Mouse (Mus musculus) bone marrow macrophage, adult 2 months (primary cell): ENCODE data around the gene Fah. TPM values are rescaled to one million over a fixed set of nuclear protein-coding genes. Genes with fewer than 3 reads are reported as not detected.

Source experiments
- H3K27ac ChIP-seq: 2 replicates; pipeline ENCODE4 v1.5.1; 2012; ENCODE audit warnings: low read depth, low read length; ENCODE audit not compliant: insufficient read depth
- H3K4me1 ChIP-seq: 2 replicates; pipeline ENCODE4 v1.6.1; 2012; ENCODE audit warnings: low read length; ENCODE audit not compliant: control insufficient read depth, insufficient read depth
- H3K4me3 ChIP-seq: 2 replicates; pipeline ENCODE4 v1.5.1; 2012; ENCODE audit warnings: mild to moderate bottlenecking, low read length, moderate library complexity; ENCODE audit not compliant: insufficient read depth
- CTCF ChIP-seq: IDR thresholded peaks from 2 replicates; pipeline ENCODE4 v1.5.1; 2012; ENCODE audit warnings: low read depth, mild to moderate bottlenecking, low read length, moderate library complexity
- POLR2A ChIP-seq: IDR thresholded peaks from 2 replicates; pipeline ENCODE4 v1.6.1; 2012; ENCODE audit warnings: mild to moderate bottlenecking, low read depth, low read length, borderline replicate concordance
- polyA plus RNA-seq: library from polyadenylated mRNA; stranded (reverse); fragments of >200 nt; gene quantifications from 2 replicates; pipeline ENCODE4 v1.2.4, GENCODE M21; 2012; ENCODE audit not compliant: missing spikeins, insufficient read depth, insufficient read length

Gene Fah
- polyA plus RNA-seq, 1 experiment: 4.7 TPM

DNA sequence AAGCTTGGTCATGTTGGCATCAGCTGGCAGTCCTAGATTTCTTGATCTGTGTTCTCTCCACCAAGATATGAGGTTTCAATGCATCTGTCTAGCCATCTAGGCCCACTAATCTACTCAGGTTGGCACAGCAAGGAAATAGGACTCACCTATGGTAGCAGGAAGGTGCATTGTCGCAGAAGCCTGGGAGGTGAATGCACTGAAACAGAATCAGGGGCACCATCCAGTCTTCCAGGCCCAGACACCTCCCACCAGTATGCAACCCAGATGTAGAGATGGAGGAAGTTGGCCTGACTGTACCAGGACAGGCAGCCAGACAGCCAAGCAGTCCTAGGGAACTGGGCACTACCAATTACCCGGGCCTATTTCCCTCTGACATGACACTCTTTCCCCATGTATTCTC lies 5.9 kb downstream of the Fah start:
- H3K4me1 ChIP-seq: peaks cover 9% of the 10 kb centered on the region; the same call in 1 of the 2 replicates
- TF ChIP-seq CTCF (no peak), POLR2A (no peak)
- H3K27ac ChIP-seq: no peak overlapping the region
- no peak overlapping the region for H3K4me3 ChIP-seq

DNA sequence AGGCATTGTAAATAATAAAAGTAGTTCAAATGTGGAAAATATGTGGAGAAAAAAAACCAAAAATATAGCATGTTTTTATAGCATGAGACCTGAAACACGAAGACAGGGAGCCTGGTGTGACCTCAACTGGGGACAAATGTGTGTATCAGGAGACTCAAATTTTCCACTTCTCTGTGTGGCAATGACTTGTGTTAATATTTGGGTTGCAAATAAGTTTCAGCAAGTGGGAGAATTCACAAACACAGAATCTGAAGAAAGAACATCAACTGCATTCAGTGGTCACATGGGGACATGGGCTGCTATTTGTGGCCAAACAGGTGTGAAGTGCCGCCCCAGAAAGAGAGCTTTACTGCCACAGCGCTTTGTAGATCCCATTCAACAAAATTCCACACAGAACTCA lies 9.9 kb downstream of the Fah start:
- Histone ChIP-seq H3K4me3 (no peak overlapping the region), H3K4me1 (peaks cover 9% of the 10 kb centered on the region), H3K27ac (no peak overlapping the region)
- TF ChIP-seq POLR2A (no peak), CTCF (no peak)

DNA sequence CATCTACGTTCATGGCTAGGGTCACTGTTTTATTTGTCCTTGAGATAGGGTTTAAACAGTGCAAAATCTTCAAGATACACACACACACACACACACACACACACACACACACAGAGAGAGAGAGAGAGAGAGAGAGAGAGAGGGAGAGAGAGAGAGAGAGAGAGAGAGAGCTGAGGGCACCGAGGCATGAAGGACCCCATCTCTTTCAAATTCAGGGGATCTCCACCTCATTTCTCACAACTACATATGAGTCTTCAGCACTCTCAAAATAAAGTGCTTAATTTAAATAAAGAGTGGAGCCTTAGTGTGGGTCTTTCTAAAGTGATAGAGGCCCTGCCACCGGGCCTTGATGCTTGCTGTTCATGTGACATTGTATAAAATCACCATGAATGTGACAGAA lies 10.5 kb downstream of the Fah start:
- Histone ChIP-seq H3K27ac (no peak overlapping the region), H3K4me3 (no peak overlapping the region), H3K4me1 (peaks cover 12% of the 10 kb centered on the region)
- no peak for TF ChIP-seq CTCF
- TF ChIP-seq POLR2A: no peak

DNA sequence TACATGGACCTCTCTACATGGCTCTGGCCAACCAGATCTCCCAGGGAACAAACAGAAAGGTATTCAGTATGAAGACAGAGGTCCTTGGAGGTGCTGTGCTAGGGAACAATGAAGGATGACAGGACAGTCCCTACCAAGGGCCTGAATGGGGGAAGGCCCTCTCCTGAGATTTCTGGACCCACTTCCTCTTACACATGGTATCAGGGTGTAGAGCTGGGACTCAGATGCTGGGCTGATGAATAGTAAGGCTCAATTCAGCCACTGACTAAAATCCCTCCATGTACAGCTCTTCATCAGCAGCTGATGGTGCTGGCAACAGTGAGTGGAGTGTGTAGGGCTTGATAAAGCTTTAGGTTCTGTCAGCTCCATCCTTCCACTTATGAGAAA lies 11.6 kb downstream of the Fah start:
- no peak overlapping the region for H3K4me3 ChIP-seq
- peaks cover 18% of the 10 kb centered on the region for H3K4me1 ChIP-seq
- no peak for TF ChIP-seq POLR2A
- no peak overlapping the region for H3K27ac ChIP-seq

DNA sequence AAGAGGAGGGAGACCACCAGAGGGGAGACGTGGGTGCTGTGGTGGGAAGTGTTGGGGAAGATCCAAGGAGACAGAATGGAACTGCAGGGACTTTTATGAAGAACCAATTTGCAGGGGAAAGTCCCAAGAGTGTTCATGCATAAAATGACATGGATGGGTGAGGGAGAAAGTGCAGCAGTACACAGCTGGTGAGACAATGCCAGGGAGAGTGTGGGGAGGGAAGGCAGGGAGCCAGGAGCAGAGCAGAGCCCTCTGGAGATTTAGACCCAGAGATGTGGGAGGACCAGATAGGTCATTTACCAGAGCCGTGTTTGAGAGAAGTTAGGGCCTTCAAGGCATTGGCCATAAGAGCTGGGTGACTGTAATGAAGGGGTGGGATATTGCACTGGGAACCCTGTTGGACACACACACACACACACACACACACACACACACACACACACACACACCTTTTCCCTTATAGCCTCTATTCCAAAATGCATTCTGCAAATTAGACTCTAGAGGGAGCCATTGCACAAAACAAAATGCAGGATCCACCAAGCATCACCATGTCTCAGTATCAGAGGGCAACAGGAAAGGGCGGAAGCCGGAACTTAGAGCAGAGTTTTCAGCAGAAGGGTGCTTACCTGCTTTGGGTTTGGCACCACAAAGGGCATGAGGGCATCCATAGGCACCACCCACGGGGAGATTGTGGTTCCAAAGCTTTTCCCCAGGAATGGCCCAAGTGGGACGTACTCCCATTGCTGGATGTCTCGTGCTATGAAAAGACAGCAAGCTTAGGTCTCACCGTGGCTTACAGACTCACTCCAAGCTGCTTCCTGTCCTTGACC lies 12.2 kb downstream of the Fah start:
- Histone ChIP-seq H3K4me1 (peaks cover 18% of the 10 kb centered on the region), H3K4me3 (no peak overlapping the region), H3K27ac (no peak overlapping the region)
- no peak for TF ChIP-seq CTCF
- no peak for TF ChIP-seq POLR2A

DNA sequence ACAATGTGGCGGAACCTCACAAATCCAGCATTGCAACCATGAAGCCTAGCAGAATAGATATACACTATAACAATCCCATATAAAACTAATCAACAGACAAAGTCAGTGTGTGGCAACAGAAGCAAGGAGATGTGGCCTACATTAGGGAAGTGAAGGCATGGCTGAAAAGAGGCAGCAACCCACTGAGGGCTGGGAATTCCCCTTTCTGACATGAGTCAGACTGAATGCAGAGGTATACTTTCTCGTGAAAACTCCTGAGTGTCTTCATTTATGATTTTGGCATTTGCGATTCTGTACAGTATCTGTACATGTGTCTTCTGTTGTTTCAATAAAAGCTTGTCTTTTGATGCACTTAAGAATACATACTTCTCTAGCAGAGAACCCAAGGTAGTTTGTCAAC lies 15.2 kb downstream of the Fah start:
- TF ChIP-seq CTCF (no peak), POLR2A (no peak)
- no peak overlapping the region for H3K4me3 ChIP-seq
- H3K27ac ChIP-seq: no peak overlapping the region
- peaks cover 16% of the 10 kb centered on the region for H3K4me1 ChIP-seq

DNA sequence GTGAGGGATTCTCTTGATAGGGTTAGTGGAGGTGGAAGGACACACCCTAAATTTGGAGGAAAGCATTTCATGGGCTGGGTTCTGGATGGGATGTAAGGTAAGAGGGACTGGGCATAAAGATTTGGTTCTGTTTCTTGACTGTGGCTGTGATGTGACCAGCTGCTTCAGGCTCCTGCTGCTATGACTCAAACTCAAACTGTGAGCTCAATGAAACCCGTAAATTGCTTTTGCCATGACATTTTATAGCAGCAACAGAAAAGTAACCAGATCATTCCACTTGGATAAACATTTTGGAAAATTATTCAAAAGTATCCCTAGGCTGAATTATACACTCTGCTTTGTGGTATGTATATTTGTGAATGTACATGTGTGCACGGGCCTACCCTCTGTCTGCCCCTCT lies 15.9 kb downstream of the Fah start:
- Histone ChIP-seq H3K4me3 (no peak overlapping the region), H3K27ac (no peak overlapping the region), H3K4me1 (peaks cover 16% of the 10 kb centered on the region)
- no peak for TF ChIP-seq POLR2A

DNA sequence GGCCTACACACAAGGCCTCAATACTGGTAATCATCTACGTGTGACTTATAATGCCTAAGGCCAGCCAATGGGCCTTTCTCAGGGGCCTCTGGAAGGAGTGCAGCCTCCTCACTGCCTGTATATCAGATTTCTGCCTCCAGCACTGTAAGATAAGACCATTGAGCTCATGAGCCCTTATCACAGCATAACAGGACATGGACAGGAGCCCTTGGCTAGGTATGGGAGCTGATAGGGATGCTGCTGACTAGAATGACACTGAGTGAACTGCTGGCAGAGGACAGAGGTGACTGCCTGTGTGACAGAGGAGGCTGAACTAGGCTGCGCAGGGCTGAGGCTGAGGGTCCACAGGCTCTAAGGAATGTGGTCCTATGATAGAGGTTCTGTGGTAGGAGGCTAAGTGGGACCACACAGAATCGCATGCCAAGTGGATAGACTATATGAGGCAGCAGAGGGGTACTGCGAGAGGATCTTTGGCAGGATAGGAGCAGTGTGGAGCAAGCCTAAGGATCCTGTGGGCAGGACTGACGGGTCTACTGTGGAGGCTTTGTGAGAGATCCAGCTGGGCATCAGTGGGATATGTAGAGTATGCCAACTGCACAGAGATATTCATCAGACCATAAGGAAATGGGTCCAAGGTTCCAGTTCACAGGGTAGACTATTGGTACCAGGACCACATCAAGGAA lies 19.3 kb downstream of the Fah start:
- Histone ChIP-seq H3K27ac (no peak overlapping the region), H3K4me3 (no peak overlapping the region), H3K4me1 (peaks cover 15% of the 10 kb centered on the region)
- no peak for TF ChIP-seq CTCF
- no peak for TF ChIP-seq POLR2A

DNA sequence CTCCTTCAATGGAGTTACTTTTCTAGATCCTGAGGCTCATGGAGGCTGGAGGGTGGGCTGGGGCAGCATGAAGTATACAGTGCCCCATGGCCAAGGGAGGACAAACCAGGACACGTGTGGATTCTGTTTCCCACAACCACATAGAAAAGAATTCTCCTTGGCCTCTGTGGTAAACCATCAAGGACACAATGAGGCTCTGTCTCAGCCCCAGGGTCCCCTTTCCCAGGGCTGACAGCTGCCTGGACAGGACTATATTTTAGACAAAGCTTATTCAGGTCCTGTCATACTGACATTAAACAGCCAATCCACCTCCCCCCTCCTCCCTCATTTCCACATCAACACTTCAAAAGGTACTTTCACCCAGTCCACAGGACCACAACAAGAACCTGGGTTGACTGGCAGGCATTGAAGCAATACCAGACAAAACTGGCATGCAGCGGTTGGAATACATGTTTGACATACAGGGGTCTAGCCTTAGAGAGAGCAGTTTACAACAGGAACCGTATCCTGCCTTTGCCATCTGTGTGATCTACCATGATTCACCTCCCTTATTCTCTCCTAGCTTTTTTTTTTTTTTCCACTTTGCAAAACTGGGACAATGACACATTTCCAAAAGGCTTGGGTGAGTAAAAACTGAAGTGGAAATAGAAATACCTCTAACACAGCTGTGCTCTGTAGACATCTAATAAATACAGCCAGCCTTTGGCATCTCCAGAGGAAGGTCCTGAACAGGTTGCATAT lies 20.0 kb downstream of the Fah start:
- H3K4me1 ChIP-seq: peaks cover 10% of the 10 kb centered on the region
- no peak overlapping the region for H3K4me3 ChIP-seq
- no peak overlapping the region for H3K27ac ChIP-seq
- no peak for TF ChIP-seq CTCF
- TF ChIP-seq POLR2A: no peak

DNA sequence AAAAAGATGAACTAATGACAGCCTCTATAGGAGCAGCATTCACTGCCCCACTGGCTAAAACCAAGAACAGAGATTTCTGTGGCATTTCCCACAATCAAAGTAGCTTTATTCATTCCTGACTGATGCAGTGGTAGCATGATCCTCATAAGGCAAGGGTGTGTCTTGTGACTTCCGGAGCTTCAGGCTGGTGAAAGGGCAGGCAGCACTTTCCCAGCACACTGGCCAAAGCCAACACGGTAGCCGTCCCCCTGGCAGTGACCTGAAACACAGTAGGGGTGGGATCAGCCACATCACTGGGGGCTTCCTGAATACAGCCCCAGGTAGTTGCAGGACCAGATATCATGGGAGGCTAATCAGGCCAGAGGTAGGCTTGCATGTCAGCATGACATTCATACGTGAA lies 21.4 kb downstream of the Fah start:
- Histone ChIP-seq H3K4me3 (no peak overlapping the region), H3K4me1 (peaks cover 2% of the 10 kb centered on the region; the same call in 1 of the 2 replicates), H3K27ac (no peak overlapping the region)
- no peak for TF ChIP-seq POLR2A
- TF ChIP-seq CTCF: no peak
